Mouse (Mus musculus) retina, adult 2 months (tissue): ENCODE data around the gene Kcnj10.

Experiments
- DNase-seq: peaks from one replicate; pipeline ENCODE4 v3.0.0-alpha.2; 2012; ENCODE audit warnings: low read depth, low spot score

The Kcnj10 gene

GRCm38 (mm10) chr1:172329616-172330015, 11.4 kb upstream of the Kcnj10 start:
- DNase-seq = no peak

- DNase-seq = no peak
Observed at GRCm38 (mm10) chr1:172331422-172331947, 9.5 kb upstream of the Kcnj10 start.

DNA sequence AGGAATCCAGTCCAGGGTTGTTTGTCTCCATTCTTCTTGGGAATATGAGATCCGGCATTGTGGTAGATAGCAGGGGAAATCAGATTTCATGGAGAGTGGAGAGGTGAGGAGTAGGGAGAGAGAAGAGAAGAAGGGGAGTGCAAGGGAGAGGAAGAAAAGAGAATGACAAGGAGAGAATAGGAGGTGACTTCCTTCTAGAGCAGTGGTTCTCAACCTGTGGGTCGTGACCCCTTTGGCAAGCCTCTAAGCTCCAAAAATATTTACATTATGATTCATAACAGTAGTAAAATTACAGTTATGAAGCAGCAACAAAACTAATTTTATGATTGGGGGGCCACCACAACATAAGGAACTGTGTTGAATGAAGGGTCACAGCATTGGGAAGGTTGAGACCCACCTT, 8.1 kb upstream of the Kcnj10 start:
- DNase-seq = no peak

DNA sequence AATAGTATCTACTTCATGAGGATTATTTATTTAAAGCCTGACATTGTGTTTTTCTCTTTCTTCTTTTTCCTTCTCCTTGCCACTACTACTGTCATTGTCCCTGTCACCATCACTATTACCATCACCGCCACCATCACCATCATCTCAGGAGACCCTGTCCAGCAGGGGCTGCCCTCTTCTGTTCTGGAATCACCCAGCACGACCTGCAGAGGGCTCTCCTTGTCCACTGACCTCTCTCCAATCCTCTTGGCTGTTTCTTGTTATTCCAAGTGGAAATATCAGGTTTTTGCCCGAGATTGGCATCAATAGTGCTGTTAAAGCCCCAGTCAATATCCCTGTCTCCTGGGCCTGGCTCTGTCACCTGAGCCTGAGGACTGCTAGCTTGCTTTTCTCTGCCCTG, 7.5 kb upstream of the Kcnj10 start:
- DNase-seq = no peak

DNA sequence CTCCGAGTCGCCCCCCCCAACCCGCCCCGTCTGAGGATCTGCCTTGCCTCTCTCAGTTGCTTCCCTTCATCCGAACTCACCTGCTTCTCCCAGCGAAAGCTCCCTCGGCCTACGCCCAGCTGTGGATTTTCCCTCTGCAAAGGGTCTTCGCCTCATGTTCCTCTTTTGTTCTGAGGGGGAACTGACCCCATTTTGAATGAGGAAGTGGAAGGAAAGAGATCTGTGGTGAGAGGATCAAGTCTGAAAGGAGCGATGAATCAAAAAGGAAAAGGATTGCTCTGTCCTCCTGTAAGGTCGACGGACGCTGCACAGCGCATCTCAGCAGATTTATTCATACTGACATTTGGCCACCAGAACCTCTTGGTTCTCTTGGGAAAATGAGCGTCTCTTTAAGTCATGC, 5.2 kb upstream of the Kcnj10 start:
- DNase-seq = no peak

DNA sequence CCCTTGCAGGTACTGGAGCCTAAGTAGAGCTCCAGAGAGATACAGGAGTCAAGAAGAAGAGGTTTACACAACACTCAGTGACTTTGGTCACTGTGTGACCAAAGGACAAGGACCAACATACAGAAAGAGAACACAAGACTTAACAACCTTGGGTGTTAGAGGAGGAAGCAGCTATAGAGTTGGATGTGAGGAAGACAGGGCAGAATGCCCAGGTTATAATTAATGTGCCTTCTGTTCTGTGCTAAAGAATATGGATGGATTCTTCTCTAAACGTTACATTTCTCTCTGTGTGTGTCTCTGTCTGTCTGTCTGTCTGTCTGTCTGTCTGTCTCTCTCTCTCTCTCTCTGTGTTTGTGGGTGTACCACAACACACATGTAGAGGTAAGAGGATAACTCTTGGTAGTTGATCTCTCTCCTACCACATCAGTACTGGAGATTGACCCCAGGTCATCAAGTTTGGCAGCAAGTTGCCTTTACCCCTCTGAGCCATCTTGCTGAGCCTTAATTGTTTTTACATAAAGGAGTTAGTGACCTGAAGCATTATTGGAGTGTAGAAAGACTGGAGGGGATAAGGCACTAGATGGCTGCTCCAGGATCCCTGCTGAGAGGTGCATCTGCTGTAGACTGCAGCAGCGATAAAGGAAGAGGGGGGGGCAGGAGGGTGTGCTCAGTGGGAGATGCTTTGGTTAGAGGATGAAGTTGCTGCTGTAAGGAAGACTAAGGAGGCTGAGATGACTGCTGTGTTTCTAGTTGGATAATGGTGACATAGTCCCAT, 3.4 kb upstream of the Kcnj10 start:
- DNase-seq = no peak

DNA sequence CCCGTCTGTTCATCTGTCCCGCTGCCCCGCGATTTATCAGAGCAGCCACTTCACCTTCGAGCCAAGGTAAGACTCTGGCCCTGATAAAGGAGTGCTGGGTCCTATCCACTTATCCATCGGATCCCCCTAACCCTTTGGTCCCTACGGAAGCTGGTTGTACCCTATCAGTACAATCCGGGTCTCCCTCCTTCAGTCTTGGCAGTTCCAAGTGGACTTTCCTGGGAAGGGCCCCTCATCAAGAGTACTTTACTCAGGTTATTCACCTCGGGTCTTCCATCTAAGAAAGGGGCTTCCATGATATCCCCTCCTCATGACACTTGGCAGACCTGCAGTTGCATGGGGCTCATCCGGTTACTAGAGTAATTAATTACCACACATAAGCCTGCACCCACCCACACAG, 376 bp downstream of the Kcnj10 start:
- DNase-seq = no peak

DNA sequence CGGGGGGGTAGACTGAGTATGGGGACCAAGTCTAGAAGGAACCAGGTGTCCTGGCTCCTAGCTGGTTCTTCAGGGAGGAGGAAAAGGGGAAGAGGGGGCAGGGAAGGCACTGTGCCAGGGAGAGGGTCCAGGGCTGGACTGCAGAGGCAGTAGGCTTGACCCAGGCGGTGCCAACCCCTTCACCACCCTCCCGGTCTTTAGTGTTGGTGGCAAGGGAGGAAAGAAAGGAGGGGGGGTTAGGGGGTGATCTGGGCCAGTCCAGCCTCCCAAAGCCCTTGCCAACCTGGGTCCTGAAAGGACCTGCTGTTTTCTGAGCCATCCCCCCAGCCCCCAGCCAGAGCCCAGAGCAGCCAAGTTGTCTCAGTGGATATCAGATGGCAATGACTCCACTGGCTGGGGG, 1.7 kb downstream of the Kcnj10 start:
- DNase-seq = no peak

DNA sequence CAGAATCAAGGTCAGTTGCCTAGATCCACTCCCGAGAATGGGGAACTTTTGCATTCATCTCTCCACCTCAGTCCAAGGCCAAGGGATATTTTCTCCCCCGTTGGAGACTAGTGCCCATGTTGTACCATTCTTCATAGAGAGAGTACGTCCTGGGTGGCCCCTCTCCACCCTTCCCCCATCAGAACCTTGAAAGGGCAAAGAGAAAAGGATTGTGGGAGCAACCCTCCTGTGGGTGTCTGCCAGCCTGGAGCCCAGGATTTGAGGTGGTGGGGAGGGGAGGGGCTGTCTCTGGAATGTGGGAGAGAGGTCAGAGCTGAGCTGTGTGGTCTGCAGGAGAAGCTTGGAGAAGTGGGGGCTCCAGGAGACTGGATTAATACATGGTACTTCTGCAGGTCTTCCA, 2.9 kb downstream of the Kcnj10 start:
- no peak for DNase-seq

DNA sequence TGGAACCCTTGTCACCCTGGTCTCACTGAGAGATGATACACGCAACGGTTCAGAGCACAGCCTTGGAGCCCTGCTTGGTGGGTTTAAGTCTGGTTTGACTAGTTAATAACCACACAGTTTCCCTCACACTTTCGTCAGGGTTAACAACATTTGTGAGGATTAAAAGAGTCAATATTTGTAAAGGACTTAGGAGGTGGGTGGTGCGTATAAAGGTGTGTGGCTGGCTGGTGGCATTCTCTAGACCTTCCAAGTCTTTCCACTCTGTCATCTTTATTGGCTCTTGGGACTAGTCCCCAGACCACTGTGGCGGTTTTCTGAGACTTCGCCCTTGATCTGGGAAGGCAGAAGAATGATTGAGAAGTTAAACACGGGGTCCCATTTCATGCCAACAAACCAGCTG, 3.8 kb downstream of the Kcnj10 start:
- DNase-seq = no peak

DNA sequence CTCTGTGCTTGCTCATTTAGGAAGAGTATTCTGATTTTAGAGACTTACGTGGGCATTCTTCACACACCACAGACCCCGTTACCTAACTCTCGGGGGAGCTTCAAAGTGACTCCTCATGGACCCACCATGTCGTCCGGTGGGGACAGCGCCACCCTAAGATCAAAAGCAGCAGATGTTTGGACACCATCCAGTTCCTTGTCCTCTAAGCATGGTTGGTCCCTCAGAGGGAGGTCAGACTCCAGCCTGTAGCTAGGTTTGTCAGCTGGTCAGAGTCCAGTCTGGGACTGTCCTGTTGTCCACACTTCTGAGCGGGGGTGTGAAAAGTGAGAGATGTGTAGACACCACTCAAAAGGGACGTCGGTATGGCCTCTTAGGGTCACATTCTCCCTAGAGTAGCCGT, 5.7 kb downstream of the Kcnj10 start:
- no peak for DNase-seq

GRCm38 (mm10) chr1:172347382-172347781, 6.4 kb downstream of the Kcnj10 start:
- no peak for DNase-seq

- no peak for DNase-seq
Observed at GRCm38 (mm10) chr1:172349504-172349903, 8.5 kb downstream of the Kcnj10 start.

GRCm38 (mm10) chr1:172349916-172350812, 9.2 kb downstream of the Kcnj10 start:
- DNase-seq = no peak

DNA sequence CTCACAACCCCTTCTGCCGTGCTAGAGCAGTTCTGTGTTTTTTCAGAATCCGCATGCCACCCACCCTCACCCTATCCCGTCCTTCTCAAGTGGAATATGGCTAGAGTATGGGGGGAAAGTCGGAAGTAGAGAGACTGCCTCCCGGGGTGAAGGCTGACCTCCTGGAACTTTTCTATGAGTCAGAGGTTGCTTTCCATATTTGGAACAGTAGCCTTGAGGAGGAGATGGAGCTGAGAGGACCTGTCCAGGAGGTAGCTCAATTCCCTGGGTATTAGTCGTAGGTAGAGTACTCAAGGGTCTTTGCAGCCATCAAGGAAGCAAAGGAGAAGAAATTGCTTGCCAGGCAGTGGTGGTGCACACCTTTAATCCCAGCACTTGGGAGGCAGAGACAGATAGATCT, 11.0 kb downstream of the Kcnj10 start:
- DNase-seq = no peak

GRCm38 (mm10) chr1:172352453-172352852, 11.4 kb downstream of the Kcnj10 start:
- no peak for DNase-seq

- DNase-seq = no peak
Observed at GRCm38 (mm10) chr1:172355336-172355735, 14.3 kb downstream of the Kcnj10 start.

DNA sequence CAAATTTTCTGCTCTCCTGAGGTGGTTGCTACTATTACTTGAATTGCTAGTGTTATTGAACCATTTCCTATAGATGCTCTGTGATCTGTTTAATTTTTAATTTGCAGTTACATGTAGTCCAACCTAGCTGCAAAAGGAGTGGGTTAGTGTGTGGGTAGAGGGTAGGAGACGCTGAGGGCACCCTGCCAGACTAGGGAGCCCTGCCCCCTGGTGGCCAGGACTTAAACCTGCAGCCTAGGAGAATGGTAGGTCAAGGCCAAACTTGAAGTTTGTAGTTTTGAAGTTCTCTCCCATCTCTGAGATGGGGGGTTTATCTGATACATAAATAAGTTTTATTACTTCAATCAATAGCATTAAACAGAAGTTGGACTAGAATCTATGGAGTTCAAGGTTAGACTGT, 16.5 kb downstream of the Kcnj10 start:
- DNase-seq = no peak

GRCm38 (mm10) chr1:172358341-172358740, 17.3 kb downstream of the Kcnj10 start:
- DNase-seq = no peak

DNA sequence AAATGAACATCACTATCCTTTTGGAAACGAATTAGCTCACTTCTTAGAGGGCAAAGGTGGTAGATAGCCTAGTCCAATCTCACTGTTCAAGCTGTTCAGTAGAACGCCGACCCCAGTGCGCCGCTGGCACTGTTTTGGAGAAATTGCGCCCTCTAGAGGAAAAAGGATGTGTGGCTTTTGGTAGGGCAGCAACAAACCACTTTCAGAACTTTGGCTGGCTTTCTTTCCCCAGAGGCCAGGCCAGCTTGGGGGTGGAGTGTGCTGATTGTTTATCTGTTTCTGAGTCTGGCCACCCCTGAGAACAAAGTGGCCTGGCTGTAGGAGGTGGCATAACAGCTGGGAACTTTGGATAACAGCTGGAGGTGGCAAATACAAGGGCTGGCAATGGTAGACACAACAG, 23.7 kb downstream of the Kcnj10 start:
- no peak for DNase-seq

DNA sequence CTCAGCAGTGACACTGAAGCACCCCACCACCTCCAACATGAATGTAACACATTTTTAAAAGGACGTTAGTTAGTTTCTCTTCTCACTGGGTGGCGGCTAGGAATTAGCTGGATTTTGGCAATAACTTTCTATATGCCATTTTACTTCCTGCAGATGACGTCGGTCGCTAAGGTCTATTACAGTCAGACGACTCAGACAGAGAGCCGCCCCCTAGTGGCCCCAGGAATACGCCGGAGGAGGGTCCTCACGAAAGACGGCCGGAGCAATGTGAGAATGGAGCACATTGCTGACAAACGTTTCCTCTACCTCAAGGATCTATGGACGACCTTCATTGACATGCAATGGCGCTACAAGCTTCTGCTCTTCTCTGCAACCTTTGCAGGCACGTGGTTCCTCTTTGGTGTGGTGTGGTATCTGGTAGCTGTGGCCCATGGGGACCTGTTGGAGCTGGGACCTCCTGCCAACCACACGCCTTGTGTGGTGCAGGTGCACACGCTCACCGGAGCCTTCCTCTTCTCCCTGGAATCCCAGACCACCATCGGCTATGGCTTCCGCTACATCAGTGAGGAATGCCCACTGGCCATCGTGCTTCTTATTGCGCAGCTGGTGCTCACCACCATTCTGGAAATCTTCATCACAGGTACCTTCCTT, 27.9 kb downstream of the Kcnj10 start:
- no peak for DNase-seq

- DNase-seq = peak; percentile 96
Observed at GRCm38 (mm10) chr1:172376198-172376667, 35.2 kb downstream of the Kcnj10 start, which contains the start of gene Pigm. Pigm (plus strand) TSS chr1:172376546.
